ENCODE assay signal across 16 mouse cellular contexts in the genomic region with DNA sequence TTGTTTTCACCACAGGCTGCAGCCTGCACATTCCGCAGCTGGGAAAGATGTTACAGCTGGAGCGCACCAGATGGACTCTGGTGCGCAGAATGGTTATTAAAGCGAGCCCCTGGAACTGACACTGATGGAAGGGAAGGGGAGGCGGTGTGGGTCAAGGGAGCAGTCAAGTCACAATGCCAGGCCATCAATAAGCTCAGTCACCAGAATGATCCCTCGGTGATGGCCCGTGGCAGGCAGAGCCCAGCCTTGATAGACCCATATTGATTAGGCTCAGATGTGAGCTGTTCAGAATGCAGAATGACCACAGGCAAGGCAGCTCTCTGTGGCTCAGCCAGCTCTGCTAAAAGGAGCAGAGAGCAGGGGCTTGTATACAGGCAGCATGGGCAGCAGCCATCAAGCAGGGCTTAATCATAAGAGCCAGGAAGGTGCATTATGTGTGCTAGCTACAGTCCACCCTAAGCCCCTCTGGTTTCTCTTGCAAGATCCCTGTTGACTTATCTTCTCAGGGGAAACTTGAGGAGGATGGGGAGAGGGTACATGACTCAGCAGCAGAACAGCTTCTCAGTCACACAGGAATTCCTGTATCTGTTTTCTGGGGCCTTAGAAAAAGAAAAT. TPM values are rescaled to one million over a fixed set of nuclear protein-coding genes. Genes with fewer than 3 reads are reported as not detected.
A peak's percentile ranks its signal among the peaks of the same experiment; 100 is the strongest.
DNase-seq lines count a peak whose midpoint lies in the region; ATAC-seq and TF ChIP-seq lines count a peak whose summit lies in the region.
"Had no signal": no experiment of that assay in that cellular context is flagged by ENCODE, and none has a peak within 500 bp of the region (broad histone marks: within the 10 kb centered on the region; RNA-seq: fewer than 3 reads in every experiment).

No protein-coding gene starts in this region.

- 69% methylated on average over 7 of the region's 7 CpGs for WGBS in forebrain, embryonic 12.5 days
- 82% methylated on average over 7 of the region's 7 CpGs for WGBS in forebrain, embryonic 16.5 days
- 24% methylated on average over 7 of the region's 7 CpGs for WGBS in hindbrain, embryonic 13.5 days

- H3K9ac ChIP-seq in forebrain, embryonic 12.5 days = no peak overlapping the region
- H3K9ac ChIP-seq in forebrain, embryonic 16.5 days (replicated peaks; ENCODE audit: low read depth, low read length) = no peak overlapping the region
- H3K9ac ChIP-seq in hindbrain, embryonic 13.5 days = no peak overlapping the region
- H3K9ac ChIP-seq: intestine, embryonic 15.5 days; liver, embryonic 15.5 days had no signal

- peaks cover 5% of the 10 kb centered on the region for H3K4me1 ChIP-seq in forebrain, embryonic 12.5 days
- peaks cover 10% of the 10 kb centered on the region for H3K4me1 ChIP-seq in forebrain, embryonic 16.5 days (replicated peaks; ENCODE audit: control insufficient read depth, insufficient read depth, low read length)
- peaks cover 39% of the 10 kb centered on the region for H3K4me1 ChIP-seq in hindbrain, embryonic 13.5 days (replicated peaks)
- H3K4me1 ChIP-seq: intestine, embryonic 15.5 days; liver, embryonic 15.5 days had no signal

- H3K27me3 ChIP-seq in forebrain, embryonic 12.5 days = no peaks in the 10 kb centered on the region
- H3K27me3 ChIP-seq in forebrain, embryonic 16.5 days (replicated peaks; ENCODE audit: control insufficient read depth, insufficient read depth, low read length) = no peaks in the 10 kb centered on the region
- H3K27me3 ChIP-seq in hindbrain, embryonic 13.5 days = no peaks in the 10 kb centered on the region
- H3K27me3 ChIP-seq: intestine, embryonic 15.5 days; liver, embryonic 15.5 days; Patski had no signal

- H3K36me3 ChIP-seq in forebrain, embryonic 12.5 days (replicated peaks) = no peaks in the 10 kb centered on the region; the same call in 1 of the 2 replicates
- no peaks in the 10 kb centered on the region for H3K36me3 ChIP-seq in forebrain, embryonic 16.5 days (ENCODE audit: control insufficient read depth, insufficient read depth)
- peaks cover 25% of the 10 kb centered on the region for H3K36me3 ChIP-seq in hindbrain, embryonic 13.5 days
- H3K36me3 ChIP-seq: intestine, embryonic 15.5 days; liver, embryonic 15.5 days had no signal

- H3K9me3 ChIP-seq in forebrain, embryonic 12.5 days = no peaks in the 10 kb centered on the region
- H3K9me3 ChIP-seq in forebrain, embryonic 16.5 days (ENCODE audit: control insufficient read depth, low read length) = no peaks in the 10 kb centered on the region
- no peaks in the 10 kb centered on the region for H3K9me3 ChIP-seq in hindbrain, embryonic 13.5 days
- H3K9me3 ChIP-seq: intestine, embryonic 15.5 days; liver, embryonic 15.5 days had no signal

- TF ChIP-seq POLR2A in brain, embryonic 14.5 days (IDR thresholded peaks at IDR 0.05; ENCODE audit: borderline replicate concordance, extremely low read depth, insufficient read depth, insufficient read length, poor library complexity, severe bottlenecking) = no peak

- no peak overlapping the region for H3K4me3 ChIP-seq in forebrain, embryonic 12.5 days (replicated peaks)
- H3K4me3 ChIP-seq in forebrain, embryonic 16.5 days (replicated peaks; ENCODE audit: low read length) = no peak overlapping the region
- no peak overlapping the region for H3K4me3 ChIP-seq in hindbrain, embryonic 13.5 days
- H3K4me3 ChIP-seq: intestine, embryonic 15.5 days; liver, embryonic 15.5 days had no signal

- no peak overlapping the region for H3K4me2 ChIP-seq in forebrain, embryonic 12.5 days
- no peak overlapping the region for H3K4me2 ChIP-seq in forebrain, embryonic 16.5 days (ENCODE audit: low read length)
- H3K4me2 ChIP-seq in hindbrain, embryonic 13.5 days = no peak overlapping the region
- H3K4me2 ChIP-seq: intestine, embryonic 15.5 days; liver, embryonic 15.5 days had no signal

- H3K27ac ChIP-seq in forebrain, embryonic 12.5 days = 0 out of 2 replicates have a peak overlapping the region, but pooled peaks have one; percentile 19
- H3K27ac ChIP-seq in forebrain, embryonic 16.5 days (ENCODE audit: low read length) = no peak overlapping the region
- H3K27ac ChIP-seq in hindbrain, embryonic 13.5 days = peak overlapping the region; percentile 73
- H3K27ac ChIP-seq: intestine, embryonic 15.5 days; liver, embryonic 15.5 days had no signal

- no peak for TF ChIP-seq CTCF in brain, embryonic 14.5 days (IDR thresholded peaks at IDR 0.05; ENCODE audit: borderline replicate concordance, extremely low read depth, insufficient read depth, insufficient read length)

- DNase-seq in brain, embryonic 14.5 days (ENCODE audit: low read depth) = peak; percentile 19
- peak; percentile 74 for DNase-seq in neural tube, embryonic 10.5 days (ENCODE audit: extremely low spot score, low spot score)
- DNase-seq in frontal cortex, adult 2 months (ENCODE audit: extremely low spot score in 1 of 2, low spot score in 1 of 2) = no peak
- DNase-seq in spleen, adult 18-20 months = no peak
- DNase-seq in ovary, postnatal 36 days (ENCODE audit: low spot score) = no peak
- DNase-seq: cerebellum, adult 18-20 months; heart, adult 18-20 months; kidney, postnatal 14 days; left cerebral cortex, postnatal 4 days; lung, postnatal 36 days had no signal

- peak; percentile 44; the same call in 1 of the 2 replicates for ATAC-seq in forebrain, embryonic 12.5 days (ENCODE audit: low FRiP score)
- no peak for ATAC-seq in forebrain, embryonic 16.5 days
- peak; percentile 44 for ATAC-seq in hindbrain, embryonic 13.5 days (ENCODE audit: low FRiP score)
- ATAC-seq: intestine, embryonic 15.5 days; Patski had no signal

RNA-seq across cellular contexts. Expression of a gene that starts 46.4 kb away (rescaled TPM):
- polyA plus RNA-seq in forebrain, embryonic 12.5 days (2016; fragmentation: Nextera tagmentation; extraction: Ambion mirVana) = 6.0 and 6.1 TPM in 2 replicates
- 13.0 and 16.7 TPM in 2 replicates for polyA plus RNA-seq in forebrain, embryonic 16.5 days (2015; fragmentation: Nextera tagmentation; extraction: Ambion mirVana)
- 51.9 and 73.3 TPM in 2 replicates for polyA plus RNA-seq in brain, embryonic 14.5 days (2012; rRNA removed)
- polyA plus RNA-seq in hindbrain, embryonic 13.5 days (2015; fragmentation: Nextera tagmentation; extraction: Ambion mirVana) = 14.7 and 16.1 TPM in 2 replicates
- polyA plus RNA-seq in frontal cortex, adult 2 months (2012; rRNA removed) = 64.9 and 66.8 TPM in 2 replicates

Comparison
In these comparisons a context has a peak if more than half of its experiments do, and no peak if none do; other contexts are left out.
1. DNase-seq: peak in brain, embryonic 14.5 days (single experiment) and neural tube, embryonic 10.5 days (single experiment); none in frontal cortex, adult 2 months (0 of 2), spleen, adult 18-20 months (0 of 2) and ovary, postnatal 36 days (single experiment).